ENCODE assay signal across 8 mouse cellular contexts in genomic region chr4:155694111-155694481, GRCm38 (mm10). TPM values are rescaled to one million over a fixed set of nuclear protein-coding genes. Genes with fewer than 3 reads are reported as not detected.
DNase-seq lines count a peak whose midpoint lies in the region; ATAC-seq and TF ChIP-seq lines count a peak whose summit lies in the region.

Gene Fndc10 (plus strand): TSS chr4:155694342.

- H3K9ac ChIP-seq in forebrain, embryonic 14.5 days (ENCODE audit: low read length): peak within 1 kb of the TSS; percentile 77
- H3K9ac ChIP-seq in heart, embryonic 16.5 days (ENCODE audit: low read length): peak within 1 kb of the TSS; percentile 79

- H3K9me3 ChIP-seq in E14TG2a.4 (ENCODE audit: low read length): peaks cover 11% of the 10 kb centered on the region
- no peaks in the 10 kb centered on the region for H3K9me3 ChIP-seq in forebrain, embryonic 14.5 days (replicated peaks; ENCODE audit: control insufficient read depth, low read length)
- no peaks in the 10 kb centered on the region for H3K9me3 ChIP-seq in heart, embryonic 16.5 days (replicated peaks; ENCODE audit: control insufficient read depth, low read length)

- DNase-seq in forebrain, embryonic 14.5 days (ENCODE audit: low spot score): peak; percentile 70
- DNase-seq in layer of hippocampus, adult 2 months (ENCODE audit: low spot score in 2 of 2): peak; percentile 63 to 73
- DNase-seq in lung, adult 18-20 months: peak; percentile 52 to 53
- DNase-seq in thymus, postnatal 4 days: peak; percentile 80

- WGBS in forebrain, embryonic 14.5 days: under 1% methylated on average over 41 of the region's 47 CpGs
- under 1% methylated on average over 31 of the region's 47 CpGs for WGBS in heart, embryonic 16.5 days
- 3% methylated on average over 47 of the region's 47 CpGs for WGBS in olfactory bulb, adult 2 months

- TF ChIP-seq CTCF in E14TG2a.4 (conservative IDR thresholded peaks at IDR 0.05; ENCODE audit: low read length): no peak
- no peak for TF ChIP-seq CTCF in layer of hippocampus, adult 2 months (conservative IDR thresholded peaks at IDR 0.05)
- TF ChIP-seq CTCF in olfactory bulb, adult 2 months (IDR thresholded peaks at IDR 0.05; ENCODE audit: insufficient read depth, low read depth, low read length): no peak

- peak within 1 kb of the TSS; percentile 89 for H3K4me3 ChIP-seq in E14TG2a.4 (replicated peaks; ENCODE audit: low read length)
- peak within 1 kb of the TSS; percentile 68 for H3K4me3 ChIP-seq in brown adipose tissue, adult 24 weeks (ENCODE audit: insufficient read depth, low read depth, low read length)
- H3K4me3 ChIP-seq in forebrain, embryonic 14.5 days (ENCODE audit: low read depth, low read length): peak within 1 kb of the TSS; percentile 61
- peak within 1 kb of the TSS; percentile 79 for H3K4me3 ChIP-seq in heart, embryonic 16.5 days (ENCODE audit: low read length)
- H3K4me3 ChIP-seq in layer of hippocampus, adult 2 months: peak within 1 kb of the TSS; percentile 81
- peak within 1 kb of the TSS; percentile 75 for H3K4me3 ChIP-seq in olfactory bulb, adult 2 months (ENCODE audit: insufficient read depth, low read depth, low read length)

- peaks cover 25% of the 10 kb centered on the region for H3K36me3 ChIP-seq in E14TG2a.4 (ENCODE audit: insufficient read depth, low read length)
- no peaks in the 10 kb centered on the region for H3K36me3 ChIP-seq in forebrain, embryonic 14.5 days (ENCODE audit: control insufficient read depth, insufficient read depth, low read length)
- H3K36me3 ChIP-seq in heart, embryonic 16.5 days (ENCODE audit: control insufficient read depth, insufficient read depth): no peaks in the 10 kb centered on the region

- H3K27me3 ChIP-seq in E14TG2a.4 (ENCODE audit: insufficient read depth, low read length): no peaks in the 10 kb centered on the region
- H3K27me3 ChIP-seq in forebrain, embryonic 14.5 days (replicated peaks; ENCODE audit: control insufficient read depth, insufficient read depth, low read length): peaks cover 9% of the 10 kb centered on the region
- H3K27me3 ChIP-seq in heart, embryonic 16.5 days (ENCODE audit: control insufficient read depth, insufficient read depth, low read length): 0 out of 2 replicates have a peak, but pooled peaks cover 7% of the 10 kb centered on the region

- no peak within 1 kb of the TSS for H3K27ac ChIP-seq in brown adipose tissue, adult 24 weeks (replicated peaks; ENCODE audit: low read depth, low read length)
- peak within 1 kb of the TSS; percentile 77 for H3K27ac ChIP-seq in forebrain, embryonic 14.5 days (ENCODE audit: low read depth, low read length)
- H3K27ac ChIP-seq in heart, embryonic 16.5 days (ENCODE audit: low read length): no peak within 1 kb of the TSS
- H3K27ac ChIP-seq in layer of hippocampus, adult 2 months: peak within 1 kb of the TSS; percentile 99
- peak within 1 kb of the TSS; percentile 99 for H3K27ac ChIP-seq in olfactory bulb, adult 2 months (ENCODE audit: insufficient read depth, low read depth, low read length)

- H3K4me2 ChIP-seq in forebrain, embryonic 14.5 days (ENCODE audit: low read length): peak within 1 kb of the TSS; percentile 80
- peak within 1 kb of the TSS; percentile 95 for H3K4me2 ChIP-seq in heart, embryonic 16.5 days (ENCODE audit: low read depth, low read length)

- peaks cover 52% of the 10 kb centered on the region for H3K4me1 ChIP-seq in E14TG2a.4 (replicated peaks; ENCODE audit: low read depth, low read length)
- H3K4me1 ChIP-seq in brown adipose tissue, adult 24 weeks (ENCODE audit: control insufficient read depth, insufficient read depth, insufficient read length, low read length): no peaks in the 10 kb centered on the region; the same call in 1 of the 2 replicates
- peaks cover 12% of the 10 kb centered on the region for H3K4me1 ChIP-seq in forebrain, embryonic 14.5 days (ENCODE audit: control insufficient read depth, insufficient read depth, low read length)
- H3K4me1 ChIP-seq in heart, embryonic 16.5 days (ENCODE audit: control insufficient read depth, insufficient read depth, low read length): no peaks in the 10 kb centered on the region
- H3K4me1 ChIP-seq in olfactory bulb, adult 2 months (ENCODE audit: control insufficient read depth, insufficient read depth, low read length): peaks cover 17% of the 10 kb centered on the region

- no peak for TF ChIP-seq POLR2A in olfactory bulb, adult 2 months (IDR thresholded peaks at IDR 0.05; ENCODE audit: insufficient read depth, low read depth, low read length)

- peak; percentile 89 for ATAC-seq in forebrain, embryonic 14.5 days
- ATAC-seq in heart, embryonic 16.5 days (replicated peaks; ENCODE audit: extremely low read depth, insufficient read depth, low FRiP score): peak; percentile 74

RNA-seq across cellular contexts. Expression of gene Fndc10, which starts in this region (rescaled TPM):
- 2.4 and 3.5 TPM in 2 replicates for polyA plus RNA-seq in brown adipose tissue, adult 24 weeks (2012; ENCODE audit: insufficient read depth, insufficient read length, missing spikeins)
- 3.2 and 3.8 TPM in 2 replicates for polyA plus RNA-seq in forebrain, embryonic 14.5 days (2014; fragmentation: Nextera tagmentation; extraction: Ambion mirVana)
- 1.1 and 1.4 TPM in 2 replicates for polyA plus RNA-seq in heart, embryonic 16.5 days (2015; fragmentation: Nextera tagmentation; extraction: Ambion mirVana)
- total RNA-seq in layer of hippocampus, adult 2 months (2021): 10 to 100 TPM; 26.5 to 27.9 TPM
- polyA plus RNA-seq in olfactory bulb, adult 2 months (2012; ENCODE audit: insufficient read depth, insufficient read length, low replicate concordance, missing spikeins): not detected in 2 replicates

Comparison
In these comparisons a context has a peak if more than half of its experiments do, and no peak if none do; other contexts are left out.
1. H3K27ac ChIP-seq: peak in forebrain, embryonic 14.5 days (single experiment), layer of hippocampus, adult 2 months (single experiment) and olfactory bulb, adult 2 months (single experiment); none in brown adipose tissue, adult 24 weeks (single experiment) and heart, embryonic 16.5 days (single experiment).
2. Peak in every context shown above with its lines, with median percentiles within 50 percentile points of each other: H3K4me3 ChIP-seq and DNase-seq.